Mouse (Mus musculus) monocyte, adult 5-6 weeks (primary cell): ENCODE measurements around the gene Cd2. TPM values are rescaled to one million over a fixed set of nuclear protein-coding genes. Genes with fewer than 3 reads are reported as not detected.

Experiments
- ATAC-seq: fragments of 153-309, 156-312 bp; replicated peaks from 2 replicates; pipeline ENCODE4 v1.8.0; 2017; ENCODE audit warnings: mild to moderate bottlenecking; ENCODE audit not compliant: low TSS enrichment, insufficient number of reproducible peaks, severe bottlenecking, poor library complexity, low FRiP score
- total RNA-seq: library from RNA; stranded (forward); fragments of 200-1000, 200-491, 200-594 nt; gene quantifications from 3 replicates; pipeline ENCODE4 v1.2.3, GENCODE M21; 2017

The Cd2 gene
- total RNA-seq, 1 experiment from 2014 or later, result 271 TPM

- no peak for ATAC-seq
Measured at GRCm38 (mm10) chr3:101279561-101279960, 8.2 kb downstream of the Cd2 start.

DNA sequence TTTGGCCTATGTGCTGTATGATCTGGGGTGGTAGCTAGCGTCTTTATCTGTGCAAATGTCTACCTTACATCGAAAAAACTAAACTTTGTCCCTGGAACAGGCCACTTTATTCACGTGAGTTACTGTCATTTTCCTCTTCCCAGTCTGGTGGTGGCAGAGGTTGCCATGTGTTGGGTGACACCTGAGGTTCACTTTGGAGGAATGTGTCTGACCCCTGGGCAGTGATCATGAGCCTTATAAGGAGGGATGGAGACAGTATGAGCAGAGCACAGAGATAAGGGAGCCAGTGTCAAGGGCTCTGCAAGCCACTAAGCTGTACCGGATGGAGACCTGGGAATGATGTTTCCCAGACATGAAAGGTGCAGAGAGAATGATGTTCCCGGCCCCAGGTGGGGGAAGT, 9.3 kb downstream of the Cd2 start:
- ATAC-seq, result no peak

DNA sequence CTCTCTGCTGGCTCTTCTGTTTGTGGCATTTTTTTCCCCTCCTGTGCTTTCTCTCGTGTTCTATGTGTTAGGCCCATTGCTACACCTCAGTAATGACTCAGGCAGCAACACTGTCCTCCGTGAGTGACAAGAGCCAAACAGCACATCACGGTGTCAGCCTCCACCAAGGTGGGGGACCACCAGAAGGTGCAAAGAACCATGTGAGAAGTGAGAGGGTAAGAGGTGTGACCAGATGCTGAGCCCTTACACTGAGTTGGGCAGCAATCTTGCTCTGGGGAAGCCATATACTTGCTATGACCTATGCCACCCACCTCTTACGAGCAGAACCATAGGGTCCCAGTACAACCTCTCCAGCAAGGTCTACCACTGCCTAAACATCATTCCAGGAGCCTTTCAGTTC, 9.9 kb downstream of the Cd2 start:
- ATAC-seq, result no peak

GRCm38 (mm10) chr3:101276501-101277320, 11.0 kb downstream of the Cd2 start:
- no peak for ATAC-seq

GRCm38 (mm10) chr3:101275636-101276300, 12.0 kb downstream of the Cd2 start:
- no peak for ATAC-seq

- no peak for ATAC-seq
Measured at GRCm38 (mm10) chr3:101274794-101275193, 12.9 kb downstream of the Cd2 start.

- ATAC-seq, result no peak
Measured at GRCm38 (mm10) chr3:101274041-101274770, 13.5 kb downstream of the Cd2 start.

DNA sequence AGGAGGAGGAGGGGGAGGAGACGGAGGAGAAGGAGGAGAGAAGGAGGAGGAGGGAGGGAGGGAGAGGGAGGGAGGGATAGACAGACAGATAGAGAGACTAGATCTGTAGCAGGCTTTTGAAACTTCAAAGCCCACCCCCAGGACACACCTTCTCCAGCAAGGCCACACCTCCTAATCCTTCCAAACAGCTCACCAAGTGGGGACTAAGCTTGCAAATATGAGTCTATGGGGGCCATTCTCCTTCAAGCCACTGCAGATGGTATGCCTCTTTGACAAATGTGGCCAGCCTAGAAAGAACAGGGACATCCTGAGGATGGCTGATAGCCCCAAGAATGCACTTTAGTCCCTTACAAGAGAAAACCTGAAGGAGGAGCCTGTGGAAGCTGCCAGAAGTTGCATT, 15.6 kb downstream of the Cd2 start:
- no peak for ATAC-seq

DNA sequence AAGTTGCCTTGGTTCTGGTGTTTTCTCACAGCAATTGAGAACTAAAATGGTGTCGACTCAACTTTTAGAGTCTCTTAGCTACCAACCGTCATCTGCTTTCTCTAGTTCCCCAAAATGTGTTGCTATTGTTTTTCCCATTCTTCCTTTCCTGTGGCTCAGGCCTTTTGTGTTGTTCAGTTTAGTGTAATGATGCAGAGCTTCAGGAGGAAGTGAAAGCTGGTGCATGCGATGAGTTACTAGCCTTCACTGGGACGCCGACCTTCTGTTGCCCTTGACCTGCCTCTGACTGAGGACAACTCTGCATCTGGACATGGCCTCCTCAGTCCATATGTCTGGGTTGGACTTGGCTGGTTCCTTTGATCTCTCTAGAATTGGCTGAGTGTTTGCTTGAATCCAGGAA, 16.9 kb downstream of the Cd2 start:
- ATAC-seq, result 0 out of 2 replicates have a peak, but pooled peaks have one; percentile 32

DNA sequence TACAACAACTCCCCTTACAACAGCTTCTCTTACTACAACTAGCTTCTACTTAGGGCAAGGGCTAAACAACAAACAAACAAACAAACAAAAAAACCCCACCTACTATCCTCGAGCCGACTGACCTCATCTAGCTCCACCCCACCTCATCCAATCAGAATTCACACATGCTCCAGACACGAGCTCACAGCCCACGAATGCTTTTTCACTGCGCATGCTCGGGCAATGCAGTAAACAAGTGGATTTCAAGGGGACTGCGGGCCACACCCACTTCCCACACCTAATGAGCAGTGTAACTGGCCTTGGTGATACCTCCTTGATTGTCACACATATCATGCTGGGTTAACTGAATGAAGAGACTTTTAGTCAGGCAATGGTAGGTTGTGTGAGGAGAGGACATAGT, 19.4 kb downstream of the Cd2 start:
- no peak for ATAC-seq

GRCm38 (mm10) chr3:101265561-101266091, 22.1 kb downstream of the Cd2 start:
- ATAC-seq, result no peak

DNA sequence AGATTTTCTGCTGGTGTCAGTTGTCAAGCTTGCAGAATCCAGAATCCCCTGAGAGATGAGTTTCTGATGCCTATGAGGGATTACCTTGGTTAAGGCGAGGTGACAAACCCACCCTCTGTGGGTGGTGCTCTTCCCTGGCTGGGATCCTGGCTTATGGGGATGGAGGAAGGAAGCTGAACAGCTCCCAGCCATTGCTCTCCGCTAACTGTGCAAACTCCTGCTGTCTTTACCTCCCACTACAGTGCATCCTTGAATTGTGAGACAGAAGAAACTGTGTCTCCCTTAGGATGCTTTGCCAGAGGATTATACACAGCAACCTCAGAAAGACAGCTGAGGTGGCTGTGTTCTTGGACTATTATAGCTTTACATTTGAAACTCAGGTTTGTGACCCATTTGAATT, 28.8 kb downstream of the Cd2 start:
- no peak for ATAC-seq

DNA sequence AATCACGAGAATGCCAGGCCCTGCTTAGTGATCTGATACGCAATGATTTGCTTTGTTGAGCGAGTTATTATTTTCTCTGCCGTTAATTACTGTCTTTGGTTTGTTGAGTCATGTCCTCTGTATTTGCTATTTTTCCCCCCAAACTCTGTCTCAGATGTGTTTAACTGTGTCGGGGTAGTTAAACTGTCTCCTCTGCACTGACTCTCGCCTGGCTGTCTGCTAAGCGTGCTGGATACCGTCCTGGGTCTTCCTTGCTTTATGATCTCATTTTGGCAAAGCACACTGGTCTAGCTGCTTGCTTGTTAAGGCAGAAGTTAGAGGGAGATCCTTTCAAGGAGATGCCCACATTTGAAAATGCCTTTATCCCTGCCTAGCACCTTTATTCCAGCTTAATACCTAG, 31.6 kb downstream of the Cd2 start:
- ATAC-seq, result no peak

GRCm38 (mm10) chr3:101252141-101252540, 35.6 kb downstream of the Cd2 start:
- ATAC-seq, result no peak

- no peak for ATAC-seq
Measured at GRCm38 (mm10) chr3:101249846-101250245, 37.9 kb downstream of the Cd2 start.

DNA sequence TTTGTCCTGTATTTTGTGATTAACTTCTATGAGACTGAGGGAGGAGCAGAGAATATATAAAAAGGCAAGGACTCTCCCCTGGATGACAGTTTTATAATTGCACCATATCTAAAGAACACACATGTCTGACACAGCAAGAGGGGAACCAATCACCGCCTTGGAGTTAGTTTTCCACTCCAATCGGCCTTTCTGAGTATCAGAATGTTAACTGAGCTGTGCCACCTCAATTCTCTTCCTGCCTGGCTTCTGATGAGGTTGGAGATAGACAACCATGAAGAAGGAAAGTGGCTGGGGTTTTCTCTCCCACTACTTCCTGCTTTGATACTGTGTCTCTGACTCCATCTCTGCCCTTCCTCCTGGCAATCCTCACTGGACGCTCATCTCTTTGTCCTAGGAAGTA, 42.5 kb downstream of the Cd2 start:
- no peak for ATAC-seq

- no peak for ATAC-seq
Measured at GRCm38 (mm10) chr3:101243002-101243401, 44.7 kb downstream of the Cd2 start.

DNA sequence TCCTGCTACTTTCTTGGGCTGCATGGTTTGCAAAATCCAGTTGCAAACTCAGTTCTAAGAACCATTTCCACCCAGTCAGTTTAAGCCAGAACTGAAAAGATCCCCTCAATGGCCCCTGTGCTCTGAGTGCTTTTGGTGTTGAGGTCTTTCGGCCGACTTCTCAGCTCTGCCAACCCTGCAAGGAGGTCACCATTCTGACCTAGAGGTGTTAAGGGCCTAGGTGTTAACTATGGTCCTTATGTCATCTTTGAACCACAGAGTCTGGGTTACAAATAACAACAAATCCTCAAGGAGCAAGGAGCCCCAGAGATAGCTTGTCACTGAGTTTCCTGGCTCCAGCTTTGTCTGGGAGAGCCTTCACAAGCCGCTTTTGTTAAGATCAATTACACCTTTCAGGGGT, 45.9 kb downstream of the Cd2 start:
- no peak for ATAC-seq

GRCm38 (mm10) chr3:101240859-101241258, 46.9 kb downstream of the Cd2 start:
- ATAC-seq, result no peak
